In genomic region chr1:91397927-91398259, GRCm38 (mm10) we compare ENCODE assay signal across 8 mouse cellular contexts. TPM values are rescaled to one million over a fixed set of nuclear protein-coding genes. Genes with fewer than 3 reads are reported as not detected.
DNase-seq lines count a peak whose midpoint lies in the region; ATAC-seq and TF ChIP-seq lines count a peak whose summit lies in the region.

No protein-coding gene starts in this region.

- under 1% methylated on average over 12 of the region's 12 CpGs for WGBS in bone marrow, adult 2 months
- under 1% methylated on average over 12 of the region's 12 CpGs for WGBS in heart, embryonic 16.5 days
- under 1% methylated on average over 12 of the region's 12 CpGs for WGBS in liver, embryonic 13.5 days (ENCODE audit: insufficient replicate concordance)
- under 1% methylated on average over 12 of the region's 12 CpGs for WGBS in stomach, postnatal 0 days

- H3K4me3 ChIP-seq in layer of hippocampus, adult 2 months = peak overlapping the region; percentile 83
- H3K4me3 ChIP-seq in bone marrow, adult 2 months (replicated peaks; ENCODE audit: control insufficient read depth, low read depth, low read length) = peak overlapping the region; percentile 92
- H3K4me3 ChIP-seq in heart, embryonic 16.5 days (ENCODE audit: low read length) = peak overlapping the region; percentile 93
- H3K4me3 ChIP-seq in liver, embryonic 13.5 days (replicated peaks) = peak overlapping the region; percentile 95
- H3K4me3 ChIP-seq in stomach, postnatal 0 days (ENCODE audit: low read depth, low read length) = peak overlapping the region; percentile 84

- no peak for ATAC-seq in heart, embryonic 16.5 days (replicated peaks; ENCODE audit: extremely low read depth, insufficient read depth, low FRiP score)
- ATAC-seq in liver, embryonic 13.5 days (ENCODE audit: low read depth) = no peak
- no peak for ATAC-seq in stomach, postnatal 0 days (ENCODE audit: low FRiP score, low TSS enrichment)

- H3K4me2 ChIP-seq in heart, embryonic 16.5 days (ENCODE audit: low read depth, low read length) = peak overlapping the region; percentile 82
- peak overlapping the region; percentile 92 for H3K4me2 ChIP-seq in liver, embryonic 13.5 days
- peak overlapping the region; percentile 83 for H3K4me2 ChIP-seq in stomach, postnatal 0 days (replicated peaks; ENCODE audit: low read depth)

- DNase-seq in layer of hippocampus, adult 2 months (ENCODE audit: low spot score in 2 of 2) = no peak
- no peak for DNase-seq in layer of hippocampus, postnatal 25 days (ENCODE audit: extremely low spot score in 1 of 2, low spot score in 1 of 2)
- no peak for DNase-seq in liver, embryonic 13.5 days
- DNase-seq in stomach, postnatal 0 days (ENCODE audit: low spot score) = peak; percentile 35
- DNase-seq in right cerebral cortex, adult 18-20 months = no peak
- DNase-seq in natural killer cell, adult 2 months (ENCODE audit: low spot score in 2 of 2) = no peak

- 0 out of 2 replicates have a peak, but pooled peaks cover 7% of the 10 kb centered on the region for H3K36me3 ChIP-seq in heart, embryonic 16.5 days (ENCODE audit: control insufficient read depth, insufficient read depth)
- H3K36me3 ChIP-seq in liver, embryonic 13.5 days = peaks cover 36% of the 10 kb centered on the region
- H3K36me3 ChIP-seq in stomach, postnatal 0 days (ENCODE audit: control insufficient read depth, insufficient read depth, low read length) = 0 out of 2 replicates have a peak, but pooled peaks cover 2% of the 10 kb centered on the region

- H3K4me1 ChIP-seq in bone marrow, adult 2 months (ENCODE audit: control insufficient read depth, insufficient read depth, low read length) = no peaks in the 10 kb centered on the region
- peaks cover 17% of the 10 kb centered on the region for H3K4me1 ChIP-seq in heart, embryonic 16.5 days (ENCODE audit: control insufficient read depth, insufficient read depth, low read length)
- H3K4me1 ChIP-seq in liver, embryonic 13.5 days (replicated peaks) = peaks cover 36% of the 10 kb centered on the region
- H3K4me1 ChIP-seq in stomach, postnatal 0 days (replicated peaks; ENCODE audit: control insufficient read depth, insufficient read depth) = peaks cover 6% of the 10 kb centered on the region; the same call in 1 of the 2 replicates

- H3K9ac ChIP-seq in heart, embryonic 16.5 days (ENCODE audit: low read length) = peak overlapping the region; percentile 97
- peak overlapping the region; percentile 97 for H3K9ac ChIP-seq in liver, embryonic 13.5 days
- H3K9ac ChIP-seq in stomach, postnatal 0 days (ENCODE audit: low read length) = peak overlapping the region; percentile 88

- peak overlapping the region; percentile 99 for H3K27ac ChIP-seq in layer of hippocampus, adult 2 months
- H3K27ac ChIP-seq in bone marrow, adult 2 months (ENCODE audit: control insufficient read depth, insufficient read depth, low read depth, low read length, poor library complexity) = peak overlapping the region; percentile 92
- H3K27ac ChIP-seq in heart, embryonic 16.5 days (ENCODE audit: low read length) = peak overlapping the region; percentile 89
- H3K27ac ChIP-seq in liver, embryonic 13.5 days = peak overlapping the region; percentile 85
- H3K27ac ChIP-seq in stomach, postnatal 0 days (replicated peaks) = peak overlapping the region; percentile 88

- H3K27me3 ChIP-seq in heart, embryonic 16.5 days (ENCODE audit: control insufficient read depth, insufficient read depth, low read length) = no peaks in the 10 kb centered on the region
- H3K27me3 ChIP-seq in liver, embryonic 13.5 days = no peaks in the 10 kb centered on the region
- H3K27me3 ChIP-seq in stomach, postnatal 0 days (ENCODE audit: control insufficient read depth, insufficient read depth, low read length) = no peaks in the 10 kb centered on the region

- TF ChIP-seq POLR2A in bone marrow, adult 2 months (IDR thresholded peaks at IDR 0.05; ENCODE audit: borderline replicate concordance, control insufficient read depth, low read depth, low read length) = no peak

- no peak for TF ChIP-seq CTCF in layer of hippocampus, adult 2 months (conservative IDR thresholded peaks at IDR 0.05)
- no peak for TF ChIP-seq CTCF in bone marrow, adult 2 months (IDR thresholded peaks at IDR 0.05; ENCODE audit: control insufficient read depth, insufficient read depth, low read length)
- TF ChIP-seq CTCF in stomach, postnatal 0 days (IDR thresholded peaks at IDR 0.05; ENCODE audit: low read depth) = no peak

- TF ChIP-seq EP300 in stomach, postnatal 0 days (optimal IDR thresholded peaks at IDR 0.05) = no peak

- no peaks in the 10 kb centered on the region for H3K9me3 ChIP-seq in heart, embryonic 16.5 days (replicated peaks; ENCODE audit: control insufficient read depth, low read length)
- H3K9me3 ChIP-seq in liver, embryonic 13.5 days (replicated peaks) = no peaks in the 10 kb centered on the region
- no peaks in the 10 kb centered on the region for H3K9me3 ChIP-seq in stomach, postnatal 0 days (ENCODE audit: control insufficient read depth, low read length)

RNA-seq across cellular contexts. Expression of gene Ilkap, which starts 0.7 kb away (rescaled TPM):
- 10 to 100 TPM; 66.6 to 67.9 TPM for total RNA-seq in layer of hippocampus, adult 2 months (2021)
- 10 to 100 TPM; 55.2 to 63.6 TPM for total RNA-seq in layer of hippocampus, postnatal 25 days (2021)
- polyA plus RNA-seq in bone marrow, adult 2 months (2011; ENCODE audit: insufficient read depth, insufficient read length, low replicate concordance, missing spikeins) = 111 and 202 TPM in 2 replicates
- polyA plus RNA-seq in heart, embryonic 16.5 days (2015; fragmentation: Nextera tagmentation; extraction: Ambion mirVana) = 112 and 113 TPM in 2 replicates
- 86.5 and 95.8 TPM in 2 replicates for polyA plus RNA-seq in liver, embryonic 13.5 days (2015; fragmentation: Nextera tagmentation; extraction: Ambion mirVana)
- polyA plus RNA-seq in stomach, postnatal 0 days (2015; fragmentation: Nextera tagmentation; extraction: Ambion mirVana) = 58.1 and 60.1 TPM in 2 replicates

RNA-seq across cellular contexts. Expression of gene Hes6, which starts 15.9 kb away (rescaled TPM):
- total RNA-seq in layer of hippocampus, adult 2 months (2021) = 10 to 100 TPM; 15.4 to 15.7 TPM
- 10 to 100 TPM; 15.6 to 15.7 TPM for total RNA-seq in layer of hippocampus, postnatal 25 days (2021)
- polyA plus RNA-seq in bone marrow, adult 2 months (2011; ENCODE audit: insufficient read depth, insufficient read length, low replicate concordance, missing spikeins) = 23.3 and 32.9 TPM in 2 replicates
- 105 and 117 TPM in 2 replicates for polyA plus RNA-seq in heart, embryonic 16.5 days (2015; fragmentation: Nextera tagmentation; extraction: Ambion mirVana)
- polyA plus RNA-seq in liver, embryonic 13.5 days (2015; fragmentation: Nextera tagmentation; extraction: Ambion mirVana) = 21.9 and 22.5 TPM in 2 replicates
- 40.7 and 43.1 TPM in 2 replicates for polyA plus RNA-seq in stomach, postnatal 0 days (2015; fragmentation: Nextera tagmentation; extraction: Ambion mirVana)

RNA-seq across cellular contexts. Expression of gene Erfe, which starts 31.7 kb away (rescaled TPM):
- total RNA-seq in layer of hippocampus, adult 2 months (2021) = not detected
- total RNA-seq in layer of hippocampus, postnatal 25 days (2021) = not detected
- polyA plus RNA-seq in bone marrow, adult 2 months (2011; ENCODE audit: insufficient read depth, insufficient read length, low replicate concordance, missing spikeins) = 0.68 and 5.2 TPM in 2 replicates
- 1.3 and 1.5 TPM in 2 replicates for polyA plus RNA-seq in heart, embryonic 16.5 days (2015; fragmentation: Nextera tagmentation; extraction: Ambion mirVana)
- 4.5 and 4.7 TPM in 2 replicates for polyA plus RNA-seq in liver, embryonic 13.5 days (2015; fragmentation: Nextera tagmentation; extraction: Ambion mirVana)
- 1.2 and 1.5 TPM in 2 replicates for polyA plus RNA-seq in stomach, postnatal 0 days (2015; fragmentation: Nextera tagmentation; extraction: Ambion mirVana)

RNA-seq across cellular contexts. Expression of gene Klhl30, which starts 47.1 kb away (rescaled TPM):
- under 1 TPM in 1 of 2 experiments, not detected in 1; 0.15 TPM for total RNA-seq in layer of hippocampus, adult 2 months (2021)
- total RNA-seq in layer of hippocampus, postnatal 25 days (2021) = not detected
- not detected in 2 replicates for polyA plus RNA-seq in bone marrow, adult 2 months (2011; ENCODE audit: insufficient read depth, insufficient read length, low replicate concordance, missing spikeins)
- 51.4 and 58.4 TPM in 2 replicates for polyA plus RNA-seq in heart, embryonic 16.5 days (2015; fragmentation: Nextera tagmentation; extraction: Ambion mirVana)
- 0.10 TPM in 2 replicates for polyA plus RNA-seq in liver, embryonic 13.5 days (2015; fragmentation: Nextera tagmentation; extraction: Ambion mirVana)
- polyA plus RNA-seq in stomach, postnatal 0 days (2015; fragmentation: Nextera tagmentation; extraction: Ambion mirVana) = 0.61 and 0.80 TPM in 2 replicates
